Mouse (Mus musculus) MEL (cell line): ENCODE measurements around the gene Cisd3.

ENCODE experiments used
- CHD1 ChIP-seq: IDR thresholded peaks from 2 replicates; pipeline ENCODE4 v1.6.1; 2012; ENCODE audit warnings: low read depth, mild to moderate bottlenecking, inconsistent platforms, low read length, improper control_type of control experiment
- CTCF ChIP-seq, 3 experiments: IDR thresholded peaks in 2 of 3; conservative IDR thresholded peaks in 1 of 3; 2 replicates each; pipeline ENCODE4 v1.5.1; 2011 to 2012; ENCODE audit warnings: low read length in 3 of 3, low read depth in 2 of 3, mild to moderate bottlenecking in 2 of 3, improper control_type of control experiment in 1 of 3, inconsistent platforms in 1 of 3, mixed read lengths in 1 of 3, moderate library complexity in 1 of 3; ENCODE audit not compliant: control insufficient read depth in 1 of 3, insufficient read depth in 1 of 3, poor library complexity in 1 of 3, severe bottlenecking in 1 of 3
- E2F4 ChIP-seq: IDR thresholded peaks from 2 replicates; pipeline ENCODE4 v1.6.1; 2011; ENCODE audit warnings: low read depth, low read length, improper control_type of control experiment, borderline replicate concordance
- EP300 ChIP-seq, 2 experiments: IDR thresholded peaks; 2 replicates each; pipeline ENCODE4 v1.6.1; 2011; ENCODE audit warnings: improper control_type of control experiment in 2 of 2, low read length in 2 of 2, low read depth in 1 of 2, mild to moderate bottlenecking in 1 of 2
- JUND ChIP-seq: IDR thresholded peaks from 2 replicates; pipeline ENCODE4 v1.6.1; 2011; ENCODE audit warnings: low read depth, mild to moderate bottlenecking, improper control_type of control experiment, low read length
- MXI1 ChIP-seq: IDR thresholded peaks from 2 replicates; pipeline ENCODE4 v1.6.1; 2011; ENCODE audit warnings: mild to moderate bottlenecking, low read depth, low read length, improper control_type of control experiment
- POLR2A ChIP-seq, 2 experiments: IDR thresholded peaks; 2 replicates each; pipeline ENCODE4 v1.6.1; 2011 to 2012; ENCODE audit warnings: low read length in 2 of 2, mild to moderate bottlenecking in 2 of 2, control low read depth in 1 of 2, improper control_type of control experiment in 1 of 2, low read depth in 1 of 2, moderate library complexity in 1 of 2; ENCODE audit not compliant: control insufficient read depth in 1 of 2, insufficient read depth in 1 of 2, poor library complexity in 1 of 2
- POLR2AphosphoS2 ChIP-seq: IDR thresholded peaks from 2 replicates; pipeline ENCODE4 v1.6.1; 2011; ENCODE audit warnings: low read length, improper control_type of control experiment
- TAL1 ChIP-seq: IDR thresholded peaks from 2 replicates; pipeline ENCODE4 v1.6.1; 2012; ENCODE audit warnings: mild to moderate bottlenecking, inconsistent platforms, low read length, moderate library complexity, mixed read lengths
- TCF12 ChIP-seq: IDR thresholded peaks from 2 replicates; pipeline ENCODE4 v1.6.1; 2014; ENCODE audit warnings: low read depth, mild to moderate bottlenecking, inconsistent platforms, low read length, improper control_type of control experiment, moderate library complexity
- USF1 ChIP-seq: IDR thresholded peaks from 2 replicates; pipeline ENCODE4 v1.6.1; 2014; ENCODE audit warnings: low read depth, mild to moderate bottlenecking, inconsistent platforms, low read length, improper control_type of control experiment, moderate library complexity

GRCm38 (mm10) chr11:97654210-97654609 lies 31.4 kb upstream of the Cisd3 start:
- TF ChIP-seq TAL1, result no peak
- no peak for TF ChIP-seq POLR2A (IDR thresholded peaks at IDR 0.05; ENCODE audit: control insufficient read depth in 1 of 2, insufficient read depth in 1 of 2, low read depth in 1 of 2, low read length in 2 of 2, poor library complexity in 1 of 2)
- no peak for TF ChIP-seq E2F4
- TF ChIP-seq CHD1, result no peak
- TF ChIP-seq EP300 (IDR thresholded peaks at IDR 0.05; ENCODE audit: low read depth in 1 of 2, low read length in 2 of 2), result no peak
- TF ChIP-seq TCF12, result no peak
- TF ChIP-seq POLR2AphosphoS2, result no peak
- no peak for TF ChIP-seq MXI1
- TF ChIP-seq CTCF (IDR thresholded peaks at IDR 0.05 in 2 of 3, conservative IDR thresholded peaks at IDR 0.05 in 1 of 3; ENCODE audit: control insufficient read depth in 1 of 3, insufficient read depth in 1 of 3, low read depth in 2 of 3, low read length in 3 of 3, poor library complexity in 1 of 3, severe bottlenecking in 1 of 3), result no peak
- TF ChIP-seq JUND, result no peak
- TF ChIP-seq USF1, result no peak
